Mouse (Mus musculus) splenic B cell, adult 2 months (primary cell): ENCODE results near the gene Adcy3.
A peak's percentile ranks its signal among the peaks of the same experiment; 100 is the strongest.

Experiments used
- DNase-seq: peaks from one replicate; pipeline ENCODE4 v3.0.0-alpha.2; 2011; ENCODE audit warnings: low read depth, low spot score
- H3K27me3 ChIP-seq: 2 replicates; pipeline ENCODE4 v1.6.1; 2012; ENCODE audit warnings: mild to moderate bottlenecking, low read length, moderate library complexity, mixed read lengths; ENCODE audit not compliant: control insufficient read depth, poor library complexity, insufficient read depth, severe bottlenecking
- H3K36me3 ChIP-seq: 2 replicates; pipeline ENCODE4 v1.6.1; 2012; ENCODE audit warnings: mild to moderate bottlenecking, low read length, moderate library complexity, mixed read lengths; ENCODE audit not compliant: control insufficient read depth, poor library complexity, insufficient read depth, severe bottlenecking

Adcy3 gene

DNA sequence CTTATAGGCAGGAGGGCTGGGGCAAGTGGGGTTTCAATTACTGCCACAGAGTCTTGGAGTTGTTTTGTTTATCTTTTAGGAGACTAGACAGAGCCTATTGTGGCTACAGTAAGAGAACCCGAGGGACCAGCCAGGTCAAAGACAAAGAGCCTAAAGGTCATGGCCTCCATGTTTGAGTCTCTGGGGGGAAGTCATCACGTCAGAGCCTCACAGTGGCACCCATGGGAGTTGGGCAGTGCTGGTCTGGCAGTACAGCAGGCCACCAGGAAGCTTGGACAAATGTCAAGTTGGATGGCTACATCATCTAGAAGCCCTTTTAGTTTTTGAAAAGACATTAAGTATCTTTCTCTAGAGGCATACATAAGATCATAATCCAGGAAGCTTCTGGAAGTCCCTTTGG lies 30.0 kb downstream of the Adcy3 start:
- Histone ChIP-seq H3K27me3 (no peaks in the 10 kb centered on the region), H3K36me3 (no peaks in the 10 kb centered on the region)
- DNase-seq = no peak

DNA sequence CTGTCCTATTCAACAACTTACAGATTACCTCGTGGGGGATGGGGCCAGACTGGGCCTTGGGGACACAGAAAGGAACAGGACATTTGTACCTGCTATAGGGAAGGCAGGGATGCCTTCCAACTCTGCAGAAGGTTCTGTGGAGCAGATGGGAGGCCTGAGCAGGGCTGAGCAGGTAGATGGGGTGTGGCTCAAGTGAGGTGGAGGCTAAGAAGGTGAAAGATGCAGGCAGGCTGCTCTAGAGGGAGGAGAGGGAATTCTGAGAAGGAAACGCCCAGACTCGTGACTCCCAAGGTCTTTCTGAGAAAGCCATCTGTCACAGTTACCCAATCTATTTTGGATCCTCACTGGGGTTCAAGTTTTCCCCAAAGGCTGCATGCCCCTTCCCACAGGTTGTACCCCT lies 34.1 kb downstream of the Adcy3 start:
- no peaks in the 10 kb centered on the region for H3K27me3 ChIP-seq
- no peaks in the 10 kb centered on the region for H3K36me3 ChIP-seq
- no peak for DNase-seq

DNA sequence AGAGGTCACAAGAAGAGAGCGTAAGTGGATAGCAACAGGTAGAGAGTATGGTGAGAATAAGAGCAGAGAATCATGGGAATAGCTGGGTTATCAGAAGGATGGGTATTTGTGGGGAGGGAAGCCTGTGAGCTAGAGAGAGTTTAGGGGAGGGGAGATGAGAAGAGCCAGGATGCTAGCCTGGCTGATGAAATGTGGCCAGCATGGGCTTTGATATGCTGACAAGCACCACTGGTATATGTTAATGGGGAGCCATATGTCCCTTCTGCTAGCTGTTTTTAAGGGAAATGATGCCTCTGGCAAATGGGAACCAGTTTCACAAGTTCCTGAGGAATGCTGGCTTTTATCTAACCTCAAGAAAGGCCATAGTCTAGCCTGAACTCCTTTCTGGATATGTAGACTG lies 36.2 kb downstream of the Adcy3 start:
- Histone ChIP-seq H3K27me3 (no peaks in the 10 kb centered on the region), H3K36me3 (no peaks in the 10 kb centered on the region)
- no peak for DNase-seq

DNA sequence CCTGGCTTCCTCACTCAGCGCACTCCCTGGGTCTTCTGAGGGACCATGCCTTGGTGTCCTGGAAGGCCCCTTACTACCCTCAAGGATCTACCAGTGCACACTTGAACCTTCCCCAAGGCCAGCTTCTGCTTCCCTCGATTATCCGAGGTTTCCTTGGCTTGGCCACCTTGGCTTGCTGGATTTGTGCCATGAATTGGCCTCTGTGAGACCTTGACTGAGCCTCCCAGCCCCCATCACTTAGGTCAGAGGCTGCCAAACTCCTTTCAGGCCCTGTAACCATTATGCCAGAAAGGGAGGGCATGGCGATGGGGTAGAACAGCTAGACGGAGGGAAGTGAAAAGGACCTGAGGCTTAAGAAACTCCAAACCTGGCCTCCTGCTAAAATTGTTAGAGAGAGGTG lies 36.7 kb downstream of the Adcy3 start:
- no peaks in the 10 kb centered on the region for H3K27me3 ChIP-seq
- no peaks in the 10 kb centered on the region for H3K36me3 ChIP-seq
- DNase-seq = no peak

DNA sequence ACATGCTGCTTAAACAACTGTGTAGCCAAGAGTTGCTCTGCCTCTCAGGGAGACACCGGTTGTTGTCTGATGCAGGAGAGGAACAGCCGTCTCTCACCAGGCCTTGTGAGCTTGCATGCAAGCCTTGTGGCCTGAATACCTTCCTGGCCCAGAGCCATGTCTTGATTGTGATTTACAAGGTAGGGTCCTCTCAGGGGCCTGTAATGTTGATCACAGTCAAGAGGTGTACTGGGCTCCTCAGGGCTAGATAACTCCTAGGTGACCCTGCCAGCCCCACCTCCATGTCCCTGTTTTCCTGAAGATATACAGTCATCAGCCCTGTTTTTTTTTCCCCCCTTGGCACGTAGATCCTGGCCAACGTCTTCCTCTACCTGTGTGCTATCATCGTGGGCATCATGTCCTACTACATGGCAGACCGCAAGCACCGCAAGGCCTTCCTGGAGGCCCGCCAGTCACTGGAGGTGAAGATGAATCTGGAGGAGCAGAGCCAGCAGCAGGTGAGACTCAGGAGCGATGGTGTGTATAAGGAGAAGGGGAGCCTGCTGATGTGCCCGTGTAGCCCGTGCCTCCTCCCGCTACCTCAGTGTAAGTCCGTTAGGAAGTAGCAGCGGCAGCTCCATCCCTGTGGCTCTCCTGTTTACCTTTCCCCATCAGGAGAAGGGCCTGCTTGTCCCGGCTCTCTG lies 40.3 kb downstream of the Adcy3 start:
- Histone ChIP-seq H3K36me3 (no peaks in the 10 kb centered on the region), H3K27me3 (no peaks in the 10 kb centered on the region)
- DNase-seq = no peak

DNA sequence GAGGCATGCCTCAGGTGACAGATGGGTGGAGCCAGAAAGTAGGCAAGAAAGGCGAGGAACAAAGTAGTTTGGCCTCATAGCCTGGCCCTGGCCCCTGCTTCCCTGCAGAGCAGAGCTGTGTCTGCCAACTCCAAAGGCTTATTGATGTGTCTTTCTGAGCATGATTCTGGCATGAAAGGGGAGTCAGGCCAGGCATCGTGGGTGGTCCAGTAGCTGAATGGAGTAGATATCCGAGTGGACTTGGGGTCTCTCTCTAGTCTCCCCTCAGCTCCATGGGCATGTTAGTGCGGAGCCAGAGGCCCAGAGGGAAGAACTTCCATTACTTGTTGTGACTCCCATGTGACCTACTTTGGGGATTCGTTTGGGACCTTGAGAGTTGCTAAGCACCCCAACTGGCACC lies 45.9 kb downstream of the Adcy3 start:
- DNase-seq = no peak
- Histone ChIP-seq H3K27me3 (no peaks in the 10 kb centered on the region), H3K36me3 (no peaks in the 10 kb centered on the region)

DNA sequence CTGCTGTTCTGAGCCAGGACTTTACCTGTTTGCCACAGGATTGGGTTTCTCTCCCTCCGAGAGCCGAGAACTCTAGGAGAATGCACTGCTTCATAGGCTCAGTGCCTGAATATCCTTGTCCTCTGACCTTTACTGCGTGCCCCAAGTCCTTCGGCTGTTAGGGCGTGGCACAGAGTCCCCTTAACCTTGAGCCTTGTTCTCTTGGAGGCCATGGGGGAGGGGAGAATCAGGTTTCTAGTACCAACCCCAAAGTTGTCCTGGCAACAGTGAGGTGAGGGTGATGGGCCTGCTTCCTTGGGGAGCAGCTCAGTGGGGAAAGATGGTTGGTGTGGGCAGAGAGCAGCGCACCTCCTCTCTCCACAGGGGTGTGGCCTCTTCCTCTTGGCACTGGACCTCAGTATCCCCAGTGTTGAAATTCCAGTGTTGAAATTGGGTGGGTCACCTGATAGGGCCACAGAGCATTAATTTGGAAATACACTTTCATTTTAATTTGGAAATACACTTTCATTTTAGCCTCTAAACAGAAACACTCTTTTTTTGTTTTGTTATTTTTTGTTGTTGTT lies 46.8 kb downstream of the Adcy3 start:
- Histone ChIP-seq H3K36me3 (no peaks in the 10 kb centered on the region), H3K27me3 (no peaks in the 10 kb centered on the region)
- no peak for DNase-seq

DNA sequence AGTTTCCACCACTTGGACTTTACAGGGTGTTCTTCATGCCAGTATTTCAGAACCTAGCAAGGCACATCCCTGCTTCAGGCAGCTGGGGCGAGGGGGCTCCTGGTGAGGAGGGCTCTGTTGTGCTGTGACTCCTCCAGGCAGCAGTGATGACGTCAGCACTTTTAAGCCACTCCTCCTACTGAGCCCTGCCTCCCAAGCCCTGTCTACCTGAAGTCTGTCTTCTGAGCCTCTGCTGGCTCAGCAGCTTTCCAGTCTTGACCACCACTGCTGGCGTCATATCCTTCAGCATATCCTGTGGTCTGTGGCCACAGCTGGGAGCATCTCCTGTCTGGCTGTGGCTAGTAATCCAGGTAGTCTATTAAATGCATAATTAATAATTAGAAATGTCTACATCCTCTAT lies 47.6 kb downstream of the Adcy3 start:
- no peak for DNase-seq
- Histone ChIP-seq H3K27me3 (no peaks in the 10 kb centered on the region), H3K36me3 (no peaks in the 10 kb centered on the region)

DNA sequence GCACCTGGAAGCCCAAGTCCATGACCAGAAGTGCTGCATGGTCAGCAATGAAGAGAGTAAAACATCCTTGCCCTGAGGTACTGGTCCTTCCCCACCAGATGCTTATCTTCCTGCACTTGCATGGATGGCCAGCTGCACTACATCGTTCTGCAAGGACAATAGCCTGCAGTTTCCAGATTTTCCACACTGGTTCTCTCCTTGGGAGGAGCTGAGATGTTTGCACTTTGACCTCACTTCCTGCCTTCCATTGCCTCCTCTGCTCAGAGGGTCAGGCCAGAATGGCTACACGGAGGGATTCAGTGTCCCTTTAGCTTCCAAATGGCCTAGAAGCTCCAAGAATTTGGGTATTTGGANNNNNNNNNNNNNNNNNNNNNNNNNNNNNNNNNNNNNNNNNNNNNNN lies 51.7 kb downstream of the Adcy3 start:
- DNase-seq = no peak
- H3K36me3 ChIP-seq = no peaks in the 10 kb centered on the region
- H3K27me3 ChIP-seq = no peaks in the 10 kb centered on the region

DNA sequence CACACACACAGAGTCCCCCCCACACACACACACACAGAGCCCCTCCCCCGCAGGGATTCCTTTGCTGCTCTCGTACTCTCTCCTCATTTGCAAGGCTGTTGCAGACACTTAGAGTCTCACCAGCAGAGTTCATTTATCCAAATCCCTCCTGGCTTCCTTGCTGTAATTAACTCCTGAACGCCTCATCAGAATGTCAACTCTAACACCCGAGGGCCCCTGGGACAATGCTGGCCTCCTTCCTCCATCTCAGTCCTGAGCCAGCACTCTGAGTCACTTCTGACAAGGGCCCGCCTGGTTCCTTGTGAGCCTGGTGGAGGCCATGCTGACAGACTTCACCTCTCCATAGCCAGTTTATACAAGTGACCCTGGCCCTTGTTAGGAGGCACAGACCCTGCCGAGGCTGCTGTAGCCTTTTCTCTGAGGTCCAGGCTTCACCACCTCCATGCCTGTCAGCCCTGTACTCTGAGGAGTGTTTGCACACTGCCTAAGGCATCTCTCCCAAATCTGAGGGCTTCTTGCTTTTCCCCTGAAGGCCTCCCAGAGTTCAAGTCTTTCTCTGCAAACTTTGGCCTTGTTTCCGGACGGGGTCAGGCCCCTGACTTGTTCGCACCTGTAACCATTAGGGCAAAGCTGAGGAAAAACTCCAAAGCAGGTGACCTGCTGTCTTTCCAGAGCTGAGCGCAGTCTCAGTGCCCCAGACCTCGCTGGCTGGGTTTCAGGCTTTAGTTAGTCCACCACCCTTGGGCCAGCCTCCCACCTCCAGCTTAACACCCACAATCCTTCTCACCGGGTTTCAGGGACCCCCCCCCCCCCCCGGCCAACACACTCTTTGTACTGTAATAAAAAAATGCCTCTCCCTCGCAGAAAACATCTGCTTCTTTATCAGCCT lies 55.5 kb downstream of the Adcy3 start:
- no peak for DNase-seq
- Histone ChIP-seq H3K27me3 (no peaks in the 10 kb centered on the region), H3K36me3 (no peaks in the 10 kb centered on the region)

DNA sequence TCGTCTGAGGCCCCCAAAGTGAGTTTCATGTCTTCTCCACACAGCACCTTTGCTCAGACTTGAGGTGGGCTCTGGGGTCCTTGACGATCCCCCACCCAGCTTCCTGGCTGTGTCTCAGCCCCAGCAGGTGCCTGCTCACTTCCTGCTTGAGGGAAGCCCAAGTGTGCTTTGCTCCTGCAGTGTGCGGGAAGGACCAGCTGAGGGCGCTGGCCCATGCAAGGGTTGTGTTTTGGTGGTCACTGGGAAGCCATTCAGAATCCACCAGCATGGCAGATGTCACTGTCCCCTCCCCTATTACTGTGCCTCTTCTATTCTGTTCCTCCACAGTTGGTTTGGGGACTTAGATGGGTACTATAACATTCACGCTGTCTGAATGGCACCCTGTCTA lies 56.2 kb downstream of the Adcy3 start:
- peak; percentile 27 for DNase-seq
- H3K27me3 ChIP-seq = no peaks in the 10 kb centered on the region
- no peaks in the 10 kb centered on the region for H3K36me3 ChIP-seq

DNA sequence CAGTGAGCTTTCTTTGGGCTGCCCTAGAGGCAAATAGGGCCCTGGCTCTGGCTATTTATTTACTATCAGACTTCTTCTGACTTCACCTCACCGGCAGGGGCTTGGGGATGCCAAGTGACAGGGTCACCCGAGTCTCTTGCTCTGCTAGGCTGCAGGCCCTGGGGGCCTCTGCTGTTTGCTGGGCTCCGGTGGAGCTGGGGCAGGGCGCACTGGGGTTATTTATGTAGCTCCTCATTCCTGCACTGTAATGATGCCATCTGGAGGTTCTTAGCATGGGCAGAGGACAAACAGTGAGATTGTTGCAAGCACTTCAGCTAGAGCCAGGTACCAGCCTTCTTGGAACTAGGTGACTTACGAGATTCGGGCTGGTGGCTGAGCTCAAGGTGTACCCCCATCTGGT lies 59.6 kb downstream of the Adcy3 start:
- H3K36me3 ChIP-seq = no peaks in the 10 kb centered on the region
- no peak for DNase-seq

DNA sequence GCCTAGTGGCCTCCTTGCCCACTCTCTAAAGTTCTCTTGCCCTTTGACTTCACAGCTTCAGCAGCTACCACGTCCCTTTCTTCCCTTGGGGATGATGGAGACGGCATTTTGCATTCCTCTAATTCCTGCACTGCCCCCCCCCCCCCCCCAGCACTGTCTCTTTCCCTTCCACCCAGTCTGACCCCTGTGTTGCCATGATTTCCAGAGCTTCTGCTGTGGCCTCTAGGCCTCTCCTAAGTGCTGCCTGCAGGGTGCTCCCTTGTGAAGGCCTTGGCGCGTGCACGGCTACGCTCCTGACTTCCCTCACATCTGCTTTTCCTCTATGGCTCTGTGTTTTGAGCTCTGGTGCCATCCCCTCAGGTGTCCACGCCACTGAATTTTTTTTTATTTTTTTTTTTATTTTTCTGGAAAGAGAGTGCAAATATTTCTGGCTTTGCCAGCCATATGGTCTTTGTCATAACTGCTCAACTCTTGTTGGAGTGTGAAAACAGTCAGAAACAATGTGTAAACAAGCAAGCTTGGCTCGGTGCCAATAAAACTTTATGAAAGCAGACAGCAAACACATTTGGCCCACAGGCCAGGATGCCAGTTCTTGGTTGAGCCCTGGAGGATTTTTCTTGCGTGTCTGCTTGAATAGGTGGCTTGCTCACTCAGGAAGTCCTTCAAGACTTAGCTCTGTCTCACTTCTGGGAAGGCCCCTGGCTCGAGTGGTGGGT lies 60.3 kb downstream of the Adcy3 start:
- no peak for DNase-seq

More for the DNA sequence above, 59.6 kb downstream of the Adcy3 start:
- H3K27me3 ChIP-seq = no peaks in the 10 kb centered on the region

DNA sequence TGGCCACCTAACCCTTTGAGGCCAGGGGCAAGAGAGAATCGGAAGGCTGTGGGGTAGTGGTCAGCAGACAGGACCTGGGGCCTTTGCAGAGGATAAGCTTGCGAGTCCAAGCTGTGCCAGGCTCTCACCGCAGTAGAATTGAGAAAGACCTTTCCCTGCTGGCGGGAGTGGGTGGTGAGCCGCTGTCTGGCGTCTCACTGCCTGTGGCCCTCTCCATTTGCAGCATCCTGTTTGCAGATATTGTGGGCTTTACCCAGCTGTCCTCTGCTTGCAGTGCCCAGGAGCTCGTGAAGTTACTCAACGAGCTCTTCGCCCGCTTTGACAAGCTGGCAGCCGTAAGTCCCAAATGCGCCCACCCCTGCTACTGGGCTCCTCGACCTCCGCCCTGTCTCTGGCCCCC lies 61.7 kb downstream of the Adcy3 start:
- DNase-seq = no peak
- Histone ChIP-seq H3K36me3 (no peaks in the 10 kb centered on the region), H3K27me3 (no peaks in the 10 kb centered on the region)

More for the DNA sequence above, 60.3 kb downstream of the Adcy3 start:
- Histone ChIP-seq H3K36me3 (no peaks in the 10 kb centered on the region), H3K27me3 (no peaks in the 10 kb centered on the region)

DNA sequence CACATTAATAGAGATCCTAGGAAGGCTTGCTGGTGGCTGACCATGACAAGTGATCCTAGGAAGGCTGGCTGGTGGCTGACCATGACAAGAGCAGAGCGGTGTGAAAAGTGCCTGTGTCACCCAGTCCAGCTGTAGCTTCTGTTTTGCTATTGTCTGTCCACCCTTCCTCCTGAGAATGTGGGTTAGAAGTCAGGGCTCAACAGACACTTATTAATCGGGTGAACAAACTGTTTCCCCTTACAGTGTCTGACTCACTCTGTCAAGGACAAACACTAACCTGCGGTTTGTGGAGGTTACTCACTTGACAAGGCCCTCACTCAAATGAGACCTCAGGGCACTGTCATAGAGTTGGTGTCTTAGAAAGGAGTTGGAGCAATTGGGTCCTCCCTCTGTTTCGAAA lies 65.8 kb downstream of the Adcy3 start:
- no peaks in the 10 kb centered on the region for H3K36me3 ChIP-seq
- DNase-seq = no peak
- H3K27me3 ChIP-seq = no peaks in the 10 kb centered on the region
